Mouse (Mus musculus) B cell, adult 2 months (primary cell): ENCODE measurements around the gene Olfr45.
"Not testable (repeated sequence)": the region's sequence is repeated elsewhere in the genome, so short reads cannot be mapped to it uniquely, and the experiment has no call there.

Experiments
- DNase-seq, 2 experiments: peaks; one replicate each; pipeline ENCODE4 v3.0.0; 2022

Olfr45 gene

DNA sequence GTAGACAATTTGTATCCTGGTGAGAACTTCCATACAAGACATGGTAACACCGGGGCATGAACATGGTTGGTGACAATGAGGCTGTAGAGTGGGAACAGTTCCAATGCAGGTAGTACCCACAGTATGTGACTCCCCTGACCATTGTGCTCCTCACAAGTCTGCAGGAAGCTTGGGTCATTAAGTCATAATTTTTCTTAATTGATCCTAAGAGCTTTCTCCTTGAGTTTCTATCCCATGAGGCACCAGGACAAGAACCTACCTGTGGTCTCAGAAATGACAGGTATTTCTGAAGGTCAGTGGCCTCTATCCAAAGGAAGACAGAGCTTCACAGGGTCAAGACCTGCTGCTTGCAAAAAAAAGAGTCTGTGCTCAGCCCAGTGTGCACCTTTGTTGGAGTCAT, at the start of gene Olfr45:
Gene Olfr45 (plus strand): TSS at position 301 of the 400 bp plus-strand sequence.
- DNase-seq, result no peak

GRCm38 (mm10) chr7:140646152-140646551, 35.6 kb upstream of the Olfr45 start, which contains the start of gene Olfr53:
Olfr53 (plus strand) TSS chr7:140646452.
- no peak for DNase-seq

- DNase-seq, result no peak
Measured at GRCm38 (mm10) chr7:140659630-140660029, 22.1 kb upstream of the Olfr45 start, which contains the start of gene Olfr539. Olfr539 (plus strand) TSS chr7:140659930.

DNA sequence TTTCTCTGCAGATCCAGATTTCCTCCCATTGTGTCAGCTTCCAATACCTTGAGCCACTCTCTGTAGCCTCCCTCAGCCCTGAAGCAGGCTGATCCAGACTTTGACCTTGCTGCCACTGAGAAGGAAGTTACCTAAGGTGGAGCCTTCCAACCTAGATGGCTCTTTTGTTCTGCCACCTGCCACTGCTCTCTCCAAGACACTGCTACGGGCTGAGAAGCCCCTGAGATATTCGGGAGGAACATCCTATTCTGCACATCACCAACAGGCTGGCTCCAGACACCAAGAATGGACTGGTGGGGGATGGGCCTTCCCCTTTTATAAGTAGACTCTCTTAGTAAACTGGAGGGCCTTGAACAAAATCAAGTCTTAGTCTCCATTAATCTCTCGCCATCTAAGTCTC, 11.1 kb upstream of the Olfr45 start:
- DNase-seq, result not testable (repeated sequence)

- DNase-seq, result no peak
Measured at GRCm38 (mm10) chr7:140675863-140676262, 5.9 kb upstream of the Olfr45 start.

- DNase-seq, result not testable (repeated sequence)
Measured at GRCm38 (mm10) chr7:140679591-140679990, 2.2 kb upstream of the Olfr45 start.

DNA sequence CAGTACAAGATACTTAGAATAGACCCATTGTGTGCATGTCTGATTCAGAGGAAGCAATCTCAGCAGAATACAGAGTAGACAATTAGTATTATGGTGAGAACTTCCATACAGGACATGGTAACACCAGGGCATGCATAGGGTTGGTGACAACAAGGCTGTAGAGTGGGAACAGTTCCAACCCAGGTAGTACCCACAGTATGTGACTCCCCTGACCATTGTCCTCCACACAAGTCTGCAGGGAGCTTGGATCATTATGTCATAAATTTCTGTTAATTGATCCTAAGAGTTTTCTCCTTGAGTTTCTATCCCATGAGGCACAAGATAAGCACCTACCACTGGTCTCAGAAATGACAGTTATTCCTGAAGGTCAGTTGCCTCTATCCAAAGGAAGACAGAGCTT, 15.2 kb downstream of the Olfr45 start, which contains the start of gene Olfr541:
Gene Olfr541 (plus strand): TSS at position 301 of the 400 bp plus-strand sequence.
- DNase-seq, result no peak

GRCm38 (mm10) chr7:140706348-140706747, 24.6 kb downstream of the Olfr45 start:
- DNase-seq, result no peak

GRCm38 (mm10) chr7:140707536-140708284, 26.0 kb downstream of the Olfr45 start:
- no peak for DNase-seq

GRCm38 (mm10) chr7:140717155-140718055, 35.7 kb downstream of the Olfr45 start:
- DNase-seq, result no peak

GRCm38 (mm10) chr7:140721095-140721494, 39.3 kb downstream of the Olfr45 start:
- DNase-seq, result no peak

DNA sequence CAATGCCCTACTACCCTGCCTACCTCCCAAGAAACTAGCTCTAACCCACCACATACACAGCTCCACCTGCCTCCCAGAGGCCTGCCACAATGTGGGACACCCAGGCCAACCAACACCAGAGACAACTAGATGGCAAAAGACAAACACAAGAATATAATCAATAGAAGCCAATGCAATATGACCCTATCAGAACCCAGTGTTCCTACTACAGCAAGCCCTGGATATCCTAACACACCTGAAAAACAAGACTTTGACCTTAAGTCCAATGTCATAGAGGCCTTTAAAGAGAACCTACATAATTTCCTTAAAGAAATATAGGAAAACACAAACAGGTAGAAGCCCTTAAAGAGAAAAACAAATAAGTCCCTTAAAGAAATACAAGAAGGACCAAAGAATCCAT, 43.8 kb downstream of the Olfr45 start:
- DNase-seq, result no peak

DNA sequence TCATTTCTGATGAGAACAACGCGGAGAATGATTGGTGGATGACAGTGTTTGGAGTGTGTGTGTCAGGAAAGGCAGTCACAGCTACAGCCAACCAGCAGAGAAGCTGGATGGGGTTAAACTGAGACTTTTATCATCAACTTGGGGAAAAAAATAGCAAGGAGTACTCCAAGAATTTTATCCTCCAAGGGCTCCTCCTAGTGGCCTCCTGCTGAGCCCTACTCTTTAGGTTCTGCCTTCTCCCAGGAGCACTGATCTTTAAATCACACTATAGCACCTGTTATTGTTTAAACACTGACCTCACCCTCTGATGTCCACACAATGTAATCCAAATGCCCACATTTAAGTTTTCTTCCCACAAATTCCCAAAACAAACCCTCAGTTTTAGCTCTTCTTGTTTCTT, 51.4 kb downstream of the Olfr45 start:
- DNase-seq, result no peak
